Mouse (Mus musculus): ENCODE results near the gene Ptprq.

Ptprq gene

DNA sequence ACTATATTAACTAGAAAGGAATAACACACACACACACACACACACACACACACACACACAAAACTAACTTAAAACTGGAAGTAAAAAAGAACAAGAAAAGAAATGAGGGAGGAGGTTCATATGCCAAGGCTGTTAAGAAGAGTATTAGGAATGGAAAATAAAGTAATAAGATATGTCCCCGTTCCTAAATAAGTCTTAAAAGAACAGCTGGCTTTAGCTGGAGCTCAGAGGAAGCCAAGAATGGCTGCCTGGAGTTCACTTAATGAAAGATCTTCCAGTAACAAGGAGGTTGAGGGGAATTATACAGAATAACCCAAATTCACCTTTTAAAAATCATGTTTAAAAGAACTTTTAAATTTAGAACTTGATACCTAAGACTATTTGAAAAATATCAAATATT lies 93.2 kb downstream of the Ptprq start:
- peak; percentile 48 for DNase-seq

DNA sequence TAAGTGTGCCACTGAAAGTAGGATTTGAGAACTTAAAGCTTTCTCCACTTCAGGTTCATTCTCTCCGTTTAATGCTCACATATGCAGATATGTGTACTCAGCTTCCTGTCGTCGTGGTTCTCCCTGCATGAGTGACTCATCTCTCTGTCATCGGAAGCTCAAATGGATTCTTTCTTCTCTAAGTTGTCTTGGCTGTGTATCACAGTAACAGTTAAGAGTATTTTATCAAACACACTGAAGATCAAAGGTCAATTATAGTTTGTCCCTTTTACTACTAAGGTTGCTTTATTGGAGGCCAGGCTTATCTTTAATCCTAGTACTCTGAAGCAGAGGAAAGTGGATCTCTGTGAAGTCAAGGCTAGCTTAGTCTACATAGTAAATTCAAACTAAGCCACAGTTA lies 95.6 kb downstream of the Ptprq start:
- DNase-seq: no peak

DNA sequence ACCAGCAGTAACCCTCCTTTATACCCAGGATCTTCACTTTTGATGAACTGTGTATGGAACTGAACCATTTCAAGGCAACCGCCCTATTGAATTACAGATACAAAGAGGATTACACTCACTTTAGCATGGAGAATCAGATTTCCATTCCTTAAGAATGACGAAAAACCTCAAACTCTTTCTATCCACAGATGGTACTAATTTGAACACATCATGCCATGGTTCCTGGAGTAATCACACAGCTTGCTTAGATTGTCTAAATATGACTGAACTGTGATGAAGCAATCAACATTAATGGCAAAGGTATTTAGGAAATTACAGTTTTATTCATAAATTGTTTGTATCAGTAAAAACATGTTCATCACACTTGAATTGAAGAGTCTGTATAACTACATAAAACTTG lies 104.4 kb downstream of the Ptprq start:
- no peak for DNase-seq

DNA sequence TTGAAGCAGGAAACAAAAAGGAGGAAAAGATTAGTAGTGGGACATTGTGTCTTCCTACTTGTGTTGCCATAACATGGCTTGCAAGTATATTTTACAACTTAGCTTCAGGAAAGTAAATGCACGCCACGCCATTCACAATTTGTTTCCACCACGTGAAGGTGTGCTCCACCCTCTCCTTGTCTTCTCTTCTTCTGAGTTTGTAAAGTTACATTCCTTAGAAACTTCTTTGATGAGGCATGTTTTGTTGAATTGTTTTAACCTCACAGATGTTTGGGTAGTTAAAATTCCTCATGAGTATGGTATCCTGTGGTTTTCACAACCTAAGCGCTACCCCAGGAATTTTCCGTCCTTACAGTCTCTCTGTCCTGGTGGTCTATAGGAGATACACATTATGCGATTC lies 118.5 kb downstream of the Ptprq start:
- DNase-seq: no peak

DNA sequence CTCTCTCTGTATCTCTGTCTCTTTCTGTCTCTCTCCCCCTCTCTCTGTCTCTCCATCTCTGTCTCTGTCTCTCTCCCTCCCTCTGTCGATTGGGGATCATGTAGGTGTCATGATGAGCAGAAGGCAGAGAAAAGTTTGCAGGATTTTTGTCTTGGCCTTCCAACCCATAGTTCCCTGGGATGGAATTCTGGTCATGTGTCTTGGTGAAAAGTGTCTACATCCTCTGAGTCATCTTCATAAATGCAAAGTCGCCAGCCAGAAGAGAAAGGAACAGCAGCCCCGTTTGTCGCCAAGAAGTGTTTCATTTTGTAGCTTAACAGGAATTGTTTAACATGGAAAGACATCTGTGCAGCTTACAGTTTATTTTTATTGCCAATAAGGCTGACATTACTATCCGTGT lies 136.5 kb downstream of the Ptprq start:
- no peak for DNase-seq

DNA sequence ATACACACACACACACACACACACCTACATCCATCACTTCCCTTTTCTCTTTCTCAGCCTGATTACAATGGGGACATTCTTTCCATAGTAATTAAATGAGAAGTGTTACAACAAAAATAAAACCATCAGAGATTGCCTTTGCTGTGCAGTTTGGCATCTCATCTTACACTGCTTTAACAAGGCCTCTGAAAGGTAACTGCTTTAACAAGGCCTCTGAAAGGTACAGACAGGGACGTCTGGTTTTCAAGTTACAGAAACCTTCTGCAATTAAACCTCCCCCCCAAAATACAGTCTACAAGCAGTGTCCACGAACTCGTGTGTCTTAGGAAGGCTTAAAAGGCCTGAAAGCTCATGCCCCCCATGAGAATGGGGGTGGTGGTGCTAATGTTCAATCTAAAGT lies 150.8 kb downstream of the Ptprq start:
- DNase-seq: no peak

DNA sequence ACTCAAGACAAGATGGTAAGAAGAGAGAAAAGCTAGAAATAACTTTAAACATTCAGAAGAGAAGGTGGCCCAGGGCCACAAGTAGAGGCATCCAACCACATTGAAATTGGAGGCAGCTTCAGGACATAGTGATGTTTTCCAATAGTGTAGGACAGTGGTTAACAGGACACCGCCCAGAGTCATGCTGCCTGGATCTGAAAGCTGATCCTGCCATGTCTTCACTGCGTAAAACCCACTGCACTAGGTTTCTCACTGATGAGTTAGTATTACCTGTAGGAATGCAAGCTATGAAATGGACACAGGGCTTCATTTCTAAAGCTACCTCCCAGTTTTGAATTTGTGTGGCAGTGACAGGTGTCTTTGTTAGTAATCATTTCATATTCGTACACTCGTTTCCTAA lies 151.6 kb downstream of the Ptprq start:
- no peak for DNase-seq

DNA sequence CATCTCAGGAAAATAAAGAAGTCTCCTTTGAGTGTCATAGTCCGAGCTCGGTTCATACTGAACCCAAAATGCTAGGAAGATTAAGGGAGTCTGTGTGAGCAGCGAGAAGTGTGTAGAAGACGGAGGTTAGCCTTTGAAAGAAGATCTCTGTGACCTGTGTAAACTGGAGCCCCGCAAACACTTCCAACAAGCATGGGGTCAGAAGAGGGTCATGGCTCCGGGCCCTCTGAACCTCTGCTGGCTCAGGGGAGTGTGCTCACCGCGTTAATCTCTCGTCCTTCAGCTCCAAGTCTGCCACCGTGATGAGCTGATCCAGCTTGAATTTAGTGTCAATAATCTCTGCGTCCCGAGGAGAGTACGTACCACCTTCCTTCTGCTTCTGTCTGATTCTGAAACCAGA lies 157.0 kb downstream of the Ptprq start:
- peak; percentile 11 for DNase-seq

DNA sequence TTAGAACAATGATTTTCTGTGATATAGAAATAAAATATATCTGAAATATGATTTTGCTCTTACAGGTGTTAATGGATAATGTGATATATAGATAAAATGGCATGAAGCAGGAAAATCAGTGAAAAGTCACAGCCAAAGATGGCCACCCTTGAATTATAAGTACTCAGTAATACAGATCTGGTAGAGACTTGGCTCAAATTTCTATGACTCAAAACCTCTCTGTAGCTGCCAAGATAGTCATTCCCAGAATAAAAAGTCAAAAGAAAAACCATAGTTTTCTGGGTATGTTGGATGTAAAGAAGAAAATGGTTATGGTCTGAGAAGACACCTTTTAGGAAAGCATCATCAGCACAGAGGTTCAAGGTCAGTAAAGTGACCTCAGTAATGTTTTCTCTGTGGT lies 159.0 kb downstream of the Ptprq start:
- DNase-seq: no peak

DNA sequence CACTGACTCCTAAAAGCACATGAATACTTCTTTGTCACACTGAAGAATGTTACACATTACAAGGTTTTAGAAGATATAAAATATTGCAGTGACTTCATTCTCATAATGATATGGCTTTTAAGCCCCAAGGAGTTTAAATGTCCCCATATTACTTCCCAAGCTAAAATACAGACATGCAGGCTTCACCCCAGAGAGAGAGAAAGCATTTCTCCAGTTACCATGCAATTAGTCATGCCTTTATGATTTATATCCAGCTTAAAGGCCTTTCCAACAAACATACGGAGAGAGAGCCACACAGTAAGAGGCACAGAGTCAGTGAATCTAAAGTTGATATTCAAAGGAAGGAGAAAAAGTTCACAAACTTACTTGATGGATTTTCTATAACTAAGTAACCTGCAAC lies 176.8 kb downstream of the Ptprq start:
- no peak for DNase-seq

DNA sequence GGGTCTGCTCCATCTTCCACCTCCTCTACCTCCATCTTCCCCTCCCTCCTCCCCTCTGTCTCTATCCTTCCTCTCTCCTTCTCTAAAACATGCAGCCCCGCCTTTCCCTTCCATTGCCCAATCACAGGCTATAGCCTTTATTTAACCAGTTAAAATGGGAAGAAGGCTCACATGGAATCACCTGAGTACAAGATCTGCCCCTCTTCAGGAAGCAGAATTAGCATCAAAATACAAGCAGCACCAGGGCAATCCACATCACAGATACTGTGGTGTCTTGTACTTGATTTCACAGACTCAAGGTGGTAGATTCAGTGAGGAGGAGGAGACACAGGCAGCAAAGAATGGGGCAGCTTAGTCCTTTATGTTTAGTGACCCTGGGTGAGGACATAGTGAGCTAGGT lies 191.1 kb downstream of the Ptprq start:
- no peak for DNase-seq

DNA sequence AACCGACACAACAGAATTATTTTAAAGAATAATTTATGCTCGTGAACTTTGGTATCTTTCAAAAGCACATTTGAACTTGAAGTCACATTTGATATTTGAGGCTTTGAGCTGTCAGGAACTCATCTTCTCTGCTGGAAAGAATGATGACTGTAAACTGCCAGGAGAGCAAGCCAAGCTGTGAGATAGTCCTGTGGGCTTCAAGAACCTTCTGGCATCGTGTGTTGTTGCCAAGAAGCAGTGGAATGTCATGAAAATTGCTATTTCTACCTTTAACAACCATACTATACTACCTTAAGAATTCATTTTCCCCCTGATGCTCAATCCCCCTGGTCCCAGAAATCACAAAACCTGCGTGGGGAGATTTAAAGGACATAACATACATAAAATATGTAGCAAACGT lies 200.6 kb downstream of the Ptprq start:
- DNase-seq: no peak

DNA sequence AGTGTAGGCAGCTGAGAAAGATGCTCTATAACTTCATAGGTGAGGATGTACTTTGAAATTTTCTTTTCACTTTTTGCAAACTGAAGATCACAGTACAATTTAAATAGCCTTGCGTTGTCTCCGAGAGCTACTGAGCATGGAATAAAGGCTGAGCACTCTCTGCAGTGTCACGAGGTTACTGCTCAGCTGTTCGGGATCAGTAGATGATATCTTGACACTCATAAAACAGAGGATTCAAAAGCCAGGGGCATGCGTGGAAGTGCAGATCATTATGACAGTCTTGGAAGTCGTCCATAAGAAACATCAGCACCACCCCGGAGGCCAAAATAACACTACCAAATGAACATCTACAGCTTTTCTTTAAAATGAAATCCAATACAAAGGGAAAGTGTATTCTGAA lies 203.2 kb downstream of the Ptprq start:
- peak; percentile 54 for DNase-seq

DNA sequence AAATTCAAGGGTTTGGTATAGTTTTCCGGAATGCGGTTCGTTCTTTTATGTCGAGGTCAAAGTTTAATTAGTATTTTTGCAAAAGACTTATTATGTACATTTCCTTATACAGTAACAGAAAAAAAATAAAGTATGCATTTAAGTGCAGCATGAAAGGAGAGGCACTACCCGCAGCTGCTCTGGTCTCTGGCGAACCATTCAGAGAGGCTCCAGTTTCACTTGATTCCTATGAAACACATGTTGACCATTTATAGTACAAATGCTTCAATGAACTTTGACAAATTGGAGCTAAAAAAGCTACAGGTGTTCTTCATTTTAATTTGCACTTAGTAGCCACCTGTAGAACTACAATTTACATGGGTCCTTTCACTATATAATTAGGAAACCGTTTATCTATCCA lies 205.1 kb downstream of the Ptprq start:
- DNase-seq: no peak

DNA sequence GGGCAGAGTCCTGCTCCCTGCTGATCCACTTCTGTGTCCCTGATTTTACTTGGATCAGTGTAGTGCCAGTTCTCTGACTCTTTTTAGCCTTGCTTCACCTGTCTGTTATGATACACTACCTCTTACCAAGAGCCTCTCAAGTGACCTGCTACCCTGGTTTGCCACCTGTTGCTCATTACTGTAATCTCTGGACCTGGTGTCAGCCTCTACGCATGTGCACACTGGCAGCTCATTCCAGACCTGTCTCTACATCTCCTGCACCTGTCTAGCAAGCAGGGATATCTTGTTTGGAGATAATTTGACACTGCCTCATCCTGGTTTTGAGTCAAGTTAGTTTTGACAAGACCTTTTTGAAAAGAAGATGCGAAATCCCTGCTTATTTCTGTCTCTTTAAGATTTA lies 213.5 kb downstream of the Ptprq start:
- DNase-seq: no peak

DNA sequence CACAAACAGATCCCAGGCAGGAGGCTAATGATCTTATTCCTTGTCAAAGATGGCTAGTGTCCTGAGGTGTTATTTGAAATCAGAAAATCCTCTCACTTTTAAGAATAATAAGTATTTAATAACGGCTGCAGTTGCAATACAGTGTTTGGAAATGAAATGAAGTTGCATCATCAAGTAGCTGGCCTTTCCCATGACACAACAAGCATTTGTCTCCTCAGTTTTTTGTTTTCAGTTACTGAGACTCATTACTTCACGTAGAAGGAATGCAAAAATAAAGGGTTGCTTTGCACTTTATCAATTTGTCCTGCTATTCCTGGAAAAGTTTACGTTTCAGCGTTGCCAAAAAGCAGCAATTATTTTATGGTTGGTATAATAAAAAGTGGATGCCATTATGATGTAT lies 216.4 kb downstream of the Ptprq start:
- no peak for DNase-seq

DNA sequence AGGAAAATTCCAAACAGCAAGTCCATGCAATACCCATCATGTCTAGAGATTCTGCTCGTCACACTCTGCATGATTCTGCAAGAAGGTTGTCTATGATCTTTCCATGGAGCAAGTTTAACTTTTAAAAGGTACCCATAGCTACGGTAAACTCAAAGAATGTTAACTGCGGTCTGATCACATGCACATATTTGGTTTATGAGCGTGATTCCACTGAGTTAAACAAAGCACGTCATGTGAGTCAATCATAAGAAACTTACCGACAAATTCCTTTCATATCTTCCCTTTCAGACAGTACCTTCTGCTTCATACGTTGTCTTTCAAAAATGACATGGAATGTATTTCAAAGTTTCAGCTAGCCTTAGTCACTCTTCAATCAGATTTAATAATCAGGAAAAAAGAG lies 217.7 kb downstream of the Ptprq start:
- DNase-seq: no peak

DNA sequence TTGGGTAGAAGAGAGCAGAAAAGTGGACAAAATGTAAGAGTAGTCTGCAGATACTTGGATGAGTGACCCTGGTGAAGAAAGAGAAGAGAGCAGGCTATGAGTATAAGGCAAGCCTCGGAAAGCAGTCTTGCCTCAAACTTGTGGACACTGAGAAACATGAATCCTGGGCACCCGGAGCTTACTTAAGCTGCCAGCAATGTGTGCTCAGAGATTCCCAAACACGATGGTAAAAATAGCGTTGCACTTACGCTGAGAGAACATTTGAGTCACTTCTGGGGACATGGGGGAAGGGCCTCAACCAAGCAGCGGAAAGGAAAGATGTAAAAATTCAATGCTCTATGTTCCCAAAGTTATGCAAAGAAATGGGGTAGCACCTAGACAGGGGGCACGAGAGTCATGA lies 220.2 kb downstream of the Ptprq start:
- DNase-seq: no peak

DNA sequence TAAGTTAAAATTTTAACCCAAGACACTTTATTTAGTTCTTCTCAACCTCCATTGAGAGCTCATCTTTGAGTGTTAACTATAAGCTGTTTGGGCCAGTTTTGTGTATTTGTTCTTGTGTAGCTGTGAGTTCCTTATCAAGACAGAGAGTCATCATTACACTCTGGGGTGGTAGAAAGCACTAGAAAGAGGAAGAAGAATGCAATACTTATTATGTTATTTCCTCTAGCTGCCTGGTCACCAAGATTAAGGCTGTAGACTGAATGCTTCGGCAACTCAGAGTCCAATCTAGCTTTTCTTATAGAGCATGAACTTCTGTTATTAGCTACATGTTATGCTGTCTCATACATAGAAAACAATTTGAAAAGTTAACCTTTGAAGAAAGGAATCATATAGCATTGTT lies 223.4 kb downstream of the Ptprq start:
- no peak for DNase-seq

DNA sequence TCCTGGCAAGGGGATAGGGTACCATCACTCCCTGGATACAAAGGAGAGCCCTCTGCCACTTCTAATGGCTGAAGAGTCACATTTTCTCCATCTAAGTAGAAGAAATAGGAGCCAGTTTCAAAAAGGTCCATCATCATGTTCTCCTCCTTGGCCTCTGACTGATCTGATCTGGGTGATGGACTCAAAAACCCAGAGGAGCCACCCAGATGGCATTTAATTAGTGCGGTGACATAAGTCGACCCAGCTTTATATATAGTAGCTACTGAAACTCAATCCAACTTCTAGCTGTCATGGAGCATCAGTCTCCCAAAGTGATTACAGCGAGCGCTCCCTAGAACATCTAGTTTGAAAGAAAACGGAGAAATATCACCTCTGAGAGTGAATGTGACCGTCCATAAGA lies 225.3 kb downstream of the Ptprq start, which contains the start of gene Myf6:
TSS of gene Myf6 (minus strand) at position 170 of the 400 bp plus-strand sequence.
- no peak for DNase-seq

DNA sequence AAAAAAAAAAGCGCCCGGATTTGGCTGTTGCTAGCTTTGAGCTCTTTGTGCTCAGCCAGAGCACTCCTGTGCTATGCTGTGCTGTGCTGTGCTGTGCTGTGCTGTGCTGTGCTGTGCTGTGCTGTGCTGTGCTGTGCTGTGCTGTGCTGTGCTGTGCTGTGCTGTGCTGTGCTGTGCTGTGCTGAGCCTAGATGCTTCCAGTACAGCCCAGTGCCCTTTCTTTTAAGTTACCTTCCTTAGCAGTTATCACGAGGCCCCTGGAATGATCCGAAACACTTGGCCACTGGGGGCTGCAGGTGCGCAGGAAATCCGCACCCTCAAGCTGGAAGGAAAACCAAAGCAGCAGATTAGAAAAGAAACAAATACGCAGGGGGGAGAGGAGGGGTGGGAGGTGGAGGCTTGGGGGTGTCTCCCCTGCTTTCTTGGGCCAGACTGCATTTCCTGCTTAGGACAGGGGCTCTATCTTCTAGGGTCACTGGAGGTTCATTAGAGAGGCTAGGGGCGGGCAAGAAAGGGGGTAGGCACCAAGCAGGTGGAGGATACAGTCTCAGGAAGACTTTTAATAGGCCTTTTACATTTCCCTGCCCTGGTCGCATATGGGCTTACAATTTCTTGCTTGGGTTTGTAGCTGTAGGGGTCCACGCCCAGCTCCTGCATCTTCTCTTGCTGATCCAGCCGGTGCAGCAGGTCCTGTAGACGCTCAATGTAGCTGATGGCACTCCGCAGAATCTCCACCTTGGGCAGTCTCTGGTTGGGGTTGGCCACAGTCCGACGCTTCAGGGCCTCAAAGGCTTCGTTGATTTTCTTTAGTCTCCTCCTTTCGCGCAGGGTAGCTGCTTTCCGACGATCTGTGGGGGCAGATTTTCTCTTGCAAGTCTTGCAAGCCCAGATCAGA lies 226.0 kb downstream of the Ptprq start:
- DNase-seq: no peak

DNA sequence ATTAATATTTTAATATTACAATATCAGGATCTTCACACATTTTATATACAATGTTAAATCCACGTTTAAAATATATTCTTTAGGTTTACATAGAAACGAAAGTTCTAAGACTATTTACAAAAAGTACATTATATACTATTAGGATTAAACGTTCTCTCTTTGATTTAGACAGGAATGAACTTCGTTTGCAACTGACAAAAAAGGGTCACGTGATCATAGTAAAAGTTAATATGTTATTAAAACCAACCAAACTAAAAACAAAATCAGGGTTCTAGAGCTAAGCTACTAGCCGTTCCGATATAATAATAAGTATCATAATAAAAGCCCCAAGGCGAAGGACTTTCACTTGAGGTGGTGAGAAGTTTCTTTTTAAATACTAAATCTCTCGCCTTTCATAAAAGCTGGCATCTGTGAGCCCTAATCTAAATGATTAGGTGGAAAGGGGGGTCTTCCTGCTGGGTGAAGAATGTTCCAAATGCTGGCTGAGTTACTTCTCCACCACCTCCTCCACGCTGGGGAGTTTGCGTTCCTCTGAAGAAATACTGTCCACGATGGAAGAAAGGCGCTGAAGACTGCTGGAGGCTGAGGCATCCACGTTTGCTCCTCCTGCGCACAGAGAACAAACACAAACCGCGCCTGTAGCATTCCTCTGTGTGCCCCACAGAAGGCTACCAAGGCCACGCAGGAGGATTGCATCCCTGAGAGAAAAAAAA lies 226.8 kb downstream of the Ptprq start:
- DNase-seq: no peak

DNA sequence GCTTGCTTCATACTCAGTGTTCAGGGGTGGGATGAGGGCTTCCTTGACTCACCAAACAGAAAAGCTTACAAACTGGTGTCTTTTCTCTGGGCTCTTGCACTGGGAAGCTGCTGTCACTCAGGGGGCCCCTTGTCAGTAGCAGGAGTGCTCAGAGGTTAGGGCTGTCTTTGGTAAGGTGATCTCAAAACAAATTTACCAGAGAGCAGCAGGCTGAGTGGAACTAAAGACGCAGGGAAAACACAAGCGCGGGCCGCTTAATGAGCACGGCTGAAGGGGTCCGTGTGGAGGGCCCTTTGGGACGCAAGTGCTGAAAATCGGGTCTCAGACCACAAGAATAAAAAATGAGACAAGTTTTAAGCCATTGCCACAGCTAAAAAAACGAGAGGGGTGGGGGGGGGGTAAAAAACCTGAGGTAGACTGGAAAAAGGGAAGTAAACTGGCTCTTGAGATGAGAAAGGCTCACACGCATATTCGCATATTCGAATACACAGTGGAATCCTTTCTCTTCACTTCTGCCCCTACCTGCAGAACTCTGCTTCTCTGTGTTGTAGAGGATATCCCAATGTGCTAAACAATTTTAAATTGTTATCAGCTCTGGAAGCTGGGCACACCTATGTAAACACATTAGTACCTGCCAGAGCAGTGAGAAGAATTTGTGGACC lies 231.1 kb downstream of the Ptprq start:
- DNase-seq: no peak

DNA sequence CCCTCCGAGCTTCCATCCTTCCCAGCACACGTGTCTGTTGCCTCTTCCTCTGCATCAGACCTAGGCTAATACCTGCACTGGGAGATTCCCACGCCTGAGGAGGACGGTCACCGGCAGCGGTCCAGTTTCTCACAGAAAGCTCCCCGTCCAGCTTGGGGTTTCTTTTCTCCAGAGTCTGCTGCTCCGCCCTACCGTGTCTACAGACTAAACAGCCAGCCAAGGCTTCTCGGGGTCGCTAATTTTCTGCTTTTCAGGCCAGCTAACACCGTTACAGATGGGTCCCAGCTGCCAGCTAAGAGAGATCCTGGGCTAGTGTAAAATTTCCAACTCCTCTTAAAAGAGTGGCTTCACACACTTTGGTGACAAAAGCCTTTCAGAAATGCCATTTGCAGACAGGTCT lies 233.1 kb downstream of the Ptprq start:
- DNase-seq: peak; percentile 9

Data from kidney, postnatal 10 days (tissue).